Comparison of ENCODE assay signal across 32 mouse cellular contexts in genomic region chr5:36194631-36195030, GRCm38 (mm10). TPM values are rescaled to one million over a fixed set of nuclear protein-coding genes. Genes with fewer than 3 reads are reported as not detected.
DNase-seq lines count a peak whose midpoint lies in the region; ATAC-seq and TF ChIP-seq lines count a peak whose summit lies in the region.
"Had no signal": no experiment of that assay in that cellular context is flagged by ENCODE, and none has a peak within 500 bp of the region (broad histone marks: within the 10 kb centered on the region; RNA-seq: fewer than 3 reads in every experiment).

No protein-coding gene starts in this region.

- H3K9me3 ChIP-seq in forebrain, embryonic 10.5 days: no peaks in the 10 kb centered on the region
- H3K9me3 ChIP-seq in forebrain, postnatal 0 days (ENCODE audit: low read length): no peaks in the 10 kb centered on the region
- no peaks in the 10 kb centered on the region for H3K9me3 ChIP-seq in hindbrain, embryonic 11.5 days (ENCODE audit: control insufficient read depth, low read length)
- no peaks in the 10 kb centered on the region for H3K9me3 ChIP-seq in hindbrain, embryonic 14.5 days (ENCODE audit: control insufficient read depth, low read length)
- H3K9me3 ChIP-seq in neural tube, embryonic 13.5 days: no peaks in the 10 kb centered on the region
- H3K9me3 ChIP-seq in neural tube, embryonic 15.5 days (replicated peaks): no peaks in the 10 kb centered on the region
- H3K9me3 ChIP-seq in stomach, postnatal 0 days (ENCODE audit: control insufficient read depth, low read length): no peaks in the 10 kb centered on the region
- H3K9me3 ChIP-seq: forebrain, embryonic 15.5 days; G1E; heart, embryonic 12.5 days; kidney, embryonic 15.5 days; limb, embryonic 12.5 days had no signal

- no peak overlapping the region for H3K9ac ChIP-seq in forebrain, postnatal 0 days
- H3K9ac ChIP-seq in hindbrain, embryonic 11.5 days (ENCODE audit: low read depth, low read length): no peak overlapping the region; the same call in 1 of the 2 replicates
- no peak overlapping the region; the same call in 1 of the 2 replicates for H3K9ac ChIP-seq in hindbrain, embryonic 14.5 days
- peak overlapping the region; percentile 27; the same call in 1 of the 2 replicates for H3K9ac ChIP-seq in neural tube, embryonic 13.5 days
- H3K9ac ChIP-seq in neural tube, embryonic 15.5 days (replicated peaks): no peak overlapping the region
- no peak overlapping the region for H3K9ac ChIP-seq in stomach, postnatal 0 days (ENCODE audit: low read length)
- H3K9ac ChIP-seq: forebrain, embryonic 15.5 days; heart, embryonic 12.5 days; kidney, embryonic 15.5 days; limb, embryonic 12.5 days; liver, postnatal 0 days had no signal

- ATAC-seq in forebrain, postnatal 0 days: no peak
- ATAC-seq in hindbrain, embryonic 11.5 days (ENCODE audit: low FRiP score): no peak
- no peak for ATAC-seq in hindbrain, embryonic 14.5 days (ENCODE audit: low FRiP score)
- ATAC-seq in neural tube, embryonic 13.5 days (ENCODE audit: low read depth): no peak
- no peak for ATAC-seq in neural tube, embryonic 15.5 days (ENCODE audit: low FRiP score)
- no peak for ATAC-seq in stomach, postnatal 0 days (ENCODE audit: low FRiP score, low TSS enrichment)
- ATAC-seq: forebrain, embryonic 15.5 days; intestine, postnatal 0 days; liver, postnatal 0 days; Patski had no signal

- H3K27ac ChIP-seq in forebrain, embryonic 10.5 days: peak overlapping the region; percentile 77
- no peak overlapping the region for H3K27ac ChIP-seq in forebrain, postnatal 0 days (ENCODE audit: low read depth, low read length)
- no peak overlapping the region for H3K27ac ChIP-seq in hindbrain, embryonic 11.5 days (ENCODE audit: low read depth, low read length)
- no peak overlapping the region for H3K27ac ChIP-seq in hindbrain, embryonic 14.5 days
- no peak overlapping the region for H3K27ac ChIP-seq in neural tube, embryonic 13.5 days (replicated peaks)
- no peak overlapping the region for H3K27ac ChIP-seq in neural tube, embryonic 15.5 days (replicated peaks)
- H3K27ac ChIP-seq in stomach, postnatal 0 days (replicated peaks): peak overlapping the region; percentile 58
- H3K27ac ChIP-seq: forebrain, embryonic 15.5 days; kidney, embryonic 15.5 days; limb, embryonic 12.5 days had no signal

- H3K27me3 ChIP-seq in forebrain, embryonic 10.5 days (ENCODE audit: poor library complexity, severe bottlenecking): no peaks in the 10 kb centered on the region
- no peaks in the 10 kb centered on the region for H3K27me3 ChIP-seq in forebrain, postnatal 0 days (ENCODE audit: insufficient read depth, low read length)
- H3K27me3 ChIP-seq in hindbrain, embryonic 11.5 days (ENCODE audit: control insufficient read depth, insufficient read depth, low read length): no peaks in the 10 kb centered on the region
- no peaks in the 10 kb centered on the region for H3K27me3 ChIP-seq in hindbrain, embryonic 14.5 days (ENCODE audit: control insufficient read depth, insufficient read depth, low read length)
- no peaks in the 10 kb centered on the region for H3K27me3 ChIP-seq in neural tube, embryonic 13.5 days
- H3K27me3 ChIP-seq in neural tube, embryonic 15.5 days (replicated peaks): no peaks in the 10 kb centered on the region
- no peaks in the 10 kb centered on the region for H3K27me3 ChIP-seq in stomach, postnatal 0 days (ENCODE audit: control insufficient read depth, insufficient read depth, low read length)
- H3K27me3 ChIP-seq: forebrain, embryonic 15.5 days; heart, embryonic 12.5 days; kidney, embryonic 15.5 days; limb, embryonic 12.5 days; Patski had no signal

- 45% methylated on average over 4 of the region's 4 CpGs for WGBS in forebrain, embryonic 10.5 days
- 56% methylated on average over 4 of the region's 4 CpGs for WGBS in forebrain, postnatal 0 days
- 45% methylated on average over 4 of the region's 4 CpGs for WGBS in hindbrain, embryonic 11.5 days
- 46% methylated on average over 4 of the region's 4 CpGs for WGBS in hindbrain, embryonic 14.5 days
- WGBS in neural tube, embryonic 13.5 days: 47% methylated on average over 4 of the region's 4 CpGs
- 54% methylated on average over 4 of the region's 4 CpGs for WGBS in neural tube, embryonic 15.5 days
- 61% methylated on average over 4 of the region's 4 CpGs for WGBS in stomach, postnatal 0 days

- no peaks in the 10 kb centered on the region for H3K36me3 ChIP-seq in forebrain, embryonic 10.5 days (replicated peaks)
- no peaks in the 10 kb centered on the region for H3K36me3 ChIP-seq in forebrain, postnatal 0 days (ENCODE audit: insufficient read depth)
- no peaks in the 10 kb centered on the region for H3K36me3 ChIP-seq in hindbrain, embryonic 11.5 days (ENCODE audit: control insufficient read depth, insufficient read depth, low read length)
- no peaks in the 10 kb centered on the region for H3K36me3 ChIP-seq in hindbrain, embryonic 14.5 days (replicated peaks; ENCODE audit: control insufficient read depth, insufficient read depth)
- H3K36me3 ChIP-seq in neural tube, embryonic 13.5 days: no peaks in the 10 kb centered on the region
- no peaks in the 10 kb centered on the region for H3K36me3 ChIP-seq in neural tube, embryonic 15.5 days
- H3K36me3 ChIP-seq in stomach, postnatal 0 days (ENCODE audit: control insufficient read depth, insufficient read depth, low read length): no peaks in the 10 kb centered on the region
- H3K36me3 ChIP-seq: forebrain, embryonic 15.5 days; G1E; heart, embryonic 12.5 days; kidney, embryonic 15.5 days; limb, embryonic 12.5 days had no signal

- H3K4me1 ChIP-seq in forebrain, embryonic 10.5 days: peaks cover 35% of the 10 kb centered on the region
- H3K4me1 ChIP-seq in forebrain, postnatal 0 days (ENCODE audit: insufficient read depth): no peaks in the 10 kb centered on the region
- peaks cover 5% of the 10 kb centered on the region; the same call in 1 of the 2 replicates for H3K4me1 ChIP-seq in hindbrain, embryonic 11.5 days (replicated peaks; ENCODE audit: control insufficient read depth, insufficient read depth, low read length)
- H3K4me1 ChIP-seq in hindbrain, embryonic 14.5 days (replicated peaks; ENCODE audit: control insufficient read depth, insufficient read depth, low read length): peaks cover 9% of the 10 kb centered on the region
- H3K4me1 ChIP-seq in neural tube, embryonic 13.5 days (replicated peaks): peaks cover 15% of the 10 kb centered on the region
- peaks cover 16% of the 10 kb centered on the region for H3K4me1 ChIP-seq in neural tube, embryonic 15.5 days
- H3K4me1 ChIP-seq in stomach, postnatal 0 days (replicated peaks; ENCODE audit: control insufficient read depth, insufficient read depth): no peaks in the 10 kb centered on the region

- no peak overlapping the region for H3K4me3 ChIP-seq in forebrain, embryonic 10.5 days
- H3K4me3 ChIP-seq in forebrain, postnatal 0 days (ENCODE audit: low read depth, low read length): no peak overlapping the region
- H3K4me3 ChIP-seq in hindbrain, embryonic 11.5 days (ENCODE audit: low read depth, low read length): no peak overlapping the region
- no peak overlapping the region for H3K4me3 ChIP-seq in hindbrain, embryonic 14.5 days (replicated peaks; ENCODE audit: low read length)
- no peak overlapping the region for H3K4me3 ChIP-seq in neural tube, embryonic 13.5 days
- no peak overlapping the region for H3K4me3 ChIP-seq in neural tube, embryonic 15.5 days (replicated peaks)
- no peak overlapping the region for H3K4me3 ChIP-seq in stomach, postnatal 0 days (ENCODE audit: low read depth, low read length)
- H3K4me3 ChIP-seq: forebrain, embryonic 15.5 days; heart, embryonic 12.5 days; kidney, embryonic 15.5 days; limb, embryonic 12.5 days had no signal

- TF ChIP-seq EP300 in stomach, postnatal 0 days (optimal IDR thresholded peaks at IDR 0.05): no peak

- H3K4me2 ChIP-seq in forebrain, postnatal 0 days (ENCODE audit: low read depth): no peak overlapping the region
- H3K4me2 ChIP-seq in hindbrain, embryonic 11.5 days (replicated peaks; ENCODE audit: low read depth, low read length): no peak overlapping the region
- H3K4me2 ChIP-seq in hindbrain, embryonic 14.5 days (replicated peaks): no peak overlapping the region
- H3K4me2 ChIP-seq in neural tube, embryonic 13.5 days: no peak overlapping the region
- no peak overlapping the region for H3K4me2 ChIP-seq in neural tube, embryonic 15.5 days
- H3K4me2 ChIP-seq in stomach, postnatal 0 days (replicated peaks; ENCODE audit: low read depth): no peak overlapping the region
- H3K4me2 ChIP-seq: forebrain, embryonic 15.5 days; heart, embryonic 12.5 days; kidney, embryonic 15.5 days; limb, embryonic 12.5 days; liver, embryonic 11.5 days had no signal

- no peak for TF ChIP-seq CTCF in forebrain, postnatal 0 days (IDR thresholded peaks at IDR 0.05; ENCODE audit: low read depth)
- no peak for TF ChIP-seq CTCF in stomach, postnatal 0 days (IDR thresholded peaks at IDR 0.05; ENCODE audit: low read depth)

- DNase-seq in forebrain, embryonic 10.5 days (ENCODE audit: extremely low spot score, low spot score): no peak
- DNase-seq in forebrain, postnatal 0 days: no peak
- peak; percentile 36 for DNase-seq in hindbrain, embryonic 11.5 days (ENCODE audit: low spot score)
- DNase-seq in hindbrain, embryonic 14.5 days (ENCODE audit: low spot score): no peak
- no peak for DNase-seq in stomach, postnatal 0 days (ENCODE audit: low spot score)
- no peak for DNase-seq in spleen, postnatal 36 days (ENCODE audit: low spot score in 2 of 2)
- DNase-seq: adrenal gland, adult 2 months; cerebellum, adult 11-12 months; cerebellum, postnatal 25 days; gastrocnemius, postnatal 10 days; kidney, postnatal 36 days; liver, postnatal 0 days; retina, postnatal 1 day; right cerebral cortex, postnatal 25 days; spleen, adult 18-20 months; thymus, postnatal 25 days had no signal

RNA-seq across cellular contexts. Expression of gene Psapl1, which starts 9.2 kb away (rescaled TPM):
- 0.10 TPM in 1 of 2 replicates, not detected in the other for polyA plus RNA-seq in forebrain, embryonic 10.5 days (2016; fragmentation: Nextera tagmentation; extraction: Ambion mirVana)
- not detected in 2 replicates for total RNA-seq in forebrain, postnatal 0 days (2014; rRNA removed)
- not detected in 2 replicates for polyA plus RNA-seq in forebrain, postnatal 0 days (2015; fragmentation: Nextera tagmentation; extraction: Ambion mirVana)
- polyA plus RNA-seq in hindbrain, embryonic 11.5 days (2014; fragmentation: Nextera tagmentation; extraction: Ambion mirVana): 0.17 TPM in 1 of 2 replicates, not detected in the other
- 0.13 and 0.17 TPM in 2 replicates for polyA plus RNA-seq in hindbrain, embryonic 14.5 days (2014; fragmentation: Nextera tagmentation; extraction: Ambion mirVana)
- polyA plus RNA-seq in neural tube, embryonic 13.5 days (2015; fragmentation: Nextera tagmentation; extraction: Ambion mirVana): 0.07 TPM in 1 of 2 replicates, not detected in the other
- polyA plus RNA-seq in neural tube, embryonic 15.5 days (2015; fragmentation: Nextera tagmentation; extraction: Ambion mirVana): 0.20 TPM in 1 of 2 replicates, not detected in the other
- 311 and 314 TPM in 2 replicates for polyA plus RNA-seq in stomach, postnatal 0 days (2015; fragmentation: Nextera tagmentation; extraction: Ambion mirVana)
- total RNA-seq: adrenal gland, adult 2 months; adrenal gland, postnatal 4 days; CH12.LX; gastrocnemius, postnatal 10 days; granulocyte monocyte progenitor cell, adult 5-6 weeks; heart, postnatal 10 days; layer of hippocampus, adult 8-10 months; left cerebral cortex, postnatal 14 days had no signal
- polyA plus RNA-seq: adrenal gland, adult 2 months; G1E; heart, embryonic 12.5 days; limb, embryonic 12.5 days; liver, postnatal 0 days; Patski had no signal

Comparison
In these comparisons a context has a peak if more than half of its experiments do, and no peak if none do; other contexts are left out.
1. H3K27ac ChIP-seq: peak in forebrain, embryonic 10.5 days (single experiment) and stomach, postnatal 0 days (single experiment); none in forebrain, postnatal 0 days (single experiment), hindbrain, embryonic 11.5 days (single experiment), hindbrain, embryonic 14.5 days (single experiment), neural tube, embryonic 13.5 days (single experiment) and neural tube, embryonic 15.5 days (single experiment).
2. RNA of gene Psapl1, which starts 9.2 kb away (polyA plus RNA-seq): 311 to 314 TPM in stomach, postnatal 0 days; 0.13 to 0.17 TPM in hindbrain, embryonic 14.5 days, 0.10 TPM in forebrain, embryonic 10.5 days, 0.07 TPM in neural tube, embryonic 13.5 days, not detected in forebrain, postnatal 0 days, 0.20 TPM in neural tube, embryonic 15.5 days and 0.17 TPM in hindbrain, embryonic 11.5 days; every median in the first group is over 100 times any median in the second.